Mouse (Mus musculus) urinary bladder, postnatal 4 days (tissue): ENCODE measurements at regions not wholly inside any gene's neighbourhood (a gene's known extent, or its start where the extent isn't known, plus 50 kb on each side); places are given as distances from the start of the nearest gene placed in this dataset.

ENCODE experiments used
- DNase-seq, 2 experiments: peaks; one replicate each; pipeline ENCODE4 v3.0.0; 2021 to 2022; ENCODE audit warnings: low spot score in 2 of 2

DNA sequence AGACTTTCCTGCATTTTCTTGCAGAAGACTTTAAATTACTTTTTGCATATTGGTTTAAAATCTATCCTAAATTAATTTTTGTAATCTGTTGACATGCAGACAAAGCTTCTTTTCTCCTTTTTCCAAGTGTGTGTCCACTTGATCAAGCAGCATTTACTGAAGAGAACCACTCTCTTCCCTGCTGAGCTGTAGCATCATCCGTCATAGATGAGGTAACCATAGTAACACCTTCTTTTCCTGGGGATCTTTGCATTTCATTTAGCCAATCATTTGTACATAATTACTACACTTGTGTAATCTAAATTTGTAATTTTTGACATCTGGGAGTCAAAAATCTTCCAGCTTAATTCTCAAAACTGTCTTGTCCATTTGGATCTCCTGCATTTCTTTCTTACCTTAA lies 53.2 kb upstream of the Dnajc1 start:
- DNase-seq, result no peak
